Mouse (Mus musculus) brain, embryonic 14.5 days (tissue): ENCODE measurements at regions not wholly inside any gene's neighbourhood (a gene's known extent, or its start where the extent isn't known, plus 50 kb on each side); places are given as distances from the start of the nearest gene placed in this dataset.
A peak's percentile ranks its signal among the peaks of the same experiment; 100 is the strongest.

ENCODE experiments used
- DNase-seq: peaks from one replicate; pipeline ENCODE4 v3.0.0-alpha.2; 2011; ENCODE audit warnings: low read depth
- CTCF ChIP-seq: fragments of 200-500 bp; IDR thresholded peaks from 2 replicates; pipeline ENCODE4 v1.5.1; 2012; ENCODE audit warnings: inconsistent platforms, mild to moderate bottlenecking, moderate library complexity, borderline replicate concordance; ENCODE audit not compliant: insufficient read depth, insufficient read length; ENCODE audit errors: extremely low read depth
- POLR2A ChIP-seq: fragments of 200-500 bp; IDR thresholded peaks from 2 replicates; pipeline ENCODE4 v1.6.1; 2012; ENCODE audit warnings: mild to moderate bottlenecking, inconsistent platforms, borderline replicate concordance; ENCODE audit not compliant: poor library complexity, insufficient read depth, insufficient read length, severe bottlenecking; ENCODE audit errors: extremely low read depth

- no peak for DNase-seq
- TF ChIP-seq POLR2A (no peak), CTCF (no peak)
These were observed 84.7 kb downstream of the Trim52 start for GRCm38 (mm10) chr14:106190721-106191120.

GRCm38 (mm10) chr14:106193583-106193982, 87.6 kb downstream of the Trim52 start:
- TF ChIP-seq CTCF (no peak), POLR2A (no peak)
- DNase-seq = no peak

- TF ChIP-seq CTCF (no peak), POLR2A (no peak)
- no peak for DNase-seq
These were observed 88.1 kb downstream of the Trim52 start for GRCm38 (mm10) chr14:106194104-106194503.

- TF ChIP-seq POLR2A (no peak), CTCF (no peak)
- no peak for DNase-seq
These were observed 91.8 kb downstream of the Trim52 start for GRCm38 (mm10) chr14:106197826-106198225.

GRCm38 (mm10) chr14:106199109-106199508, 93.1 kb downstream of the Trim52 start:
- DNase-seq = no peak
- TF ChIP-seq CTCF (no peak), POLR2A (no peak)

GRCm38 (mm10) chr14:106199536-106200319, 93.7 kb downstream of the Trim52 start:
- TF ChIP-seq CTCF (no peak), POLR2A (no peak)
- DNase-seq = peak; percentile 30

GRCm38 (mm10) chr14:106211062-106211461, 105.1 kb downstream of the Trim52 start:
- TF ChIP-seq CTCF (no peak), POLR2A (no peak)
- DNase-seq = no peak

- TF ChIP-seq CTCF (no peak), POLR2A (no peak)
- DNase-seq = no peak
These were observed 111.7 kb downstream of the Trim52 start for GRCm38 (mm10) chr14:106217681-106218080.

- TF ChIP-seq CTCF (no peak), POLR2A (no peak)
These were observed 113.3 kb downstream of the Trim52 start for GRCm38 (mm10) chr14:106219293-106219797.

GRCm38 (mm10) chr14:106225401-106225800, 119.4 kb downstream of the Trim52 start:
- TF ChIP-seq CTCF (no peak), POLR2A (no peak)
- DNase-seq = no peak

More at GRCm38 (mm10) chr14:106219293-106219797, 113.3 kb downstream of the Trim52 start:
- DNase-seq = no peak

- no peak for DNase-seq
- TF ChIP-seq CTCF (no peak), POLR2A (no peak)
These were observed 135.9 kb downstream of the Trim52 start for GRCm38 (mm10) chr14:106241721-106242405.
